Mouse (Mus musculus): ENCODE measurements at regions not wholly inside any gene's neighbourhood (a gene's known extent, or its start where the extent isn't known, plus 50 kb on each side); places are given as distances from the start of the nearest gene placed in this dataset.

- 10% methylated on average over 2 of the region's 2 CpGs for WGBS
- Histone ChIP-seq H3K36me3 (ENCODE audit: control insufficient read depth, insufficient read depth, low read length) (no peaks in the 10 kb centered on the region), H3K4me1 (ENCODE audit: control insufficient read depth, insufficient read depth, insufficient read length) (no peaks in the 10 kb centered on the region), H3K27me3 (ENCODE audit: control insufficient read depth, insufficient read depth, low read length) (no peaks in the 10 kb centered on the region), H3K4me3 (ENCODE audit: extremely low read depth, insufficient read depth, insufficient read length) (no peak overlapping the region), H3K27ac (ENCODE audit: insufficient read depth, low read length) (no peak overlapping the region)
- no peak for DNase-seq (ENCODE audit: low read depth in 1 of 2, low spot score in 2 of 2)
- TF ChIP-seq POLR2A (IDR thresholded peaks at IDR 0.05; ENCODE audit: low read depth, low read length) (no peak), CTCF (IDR thresholded peaks at IDR 0.05; ENCODE audit: extremely low read depth, insufficient read depth, insufficient read length, insufficient replicate concordance) (no peak)
These were observed 69.6 kb downstream of the Cetn3 start for GRCm38 (mm10) chr13:81852309-81852978.

- DNase-seq (ENCODE audit: low read depth in 1 of 2, low spot score in 2 of 2): no peak
- no peaks in the 10 kb centered on the region for H3K4me1 ChIP-seq (ENCODE audit: control insufficient read depth, insufficient read depth, insufficient read length)
- WGBS: 66% methylated on average over 4 of the region's 4 CpGs
- H3K27me3 ChIP-seq (ENCODE audit: control insufficient read depth, insufficient read depth, low read length): no peaks in the 10 kb centered on the region
- no peak for TF ChIP-seq POLR2A (IDR thresholded peaks at IDR 0.05; ENCODE audit: low read depth, low read length)
- TF ChIP-seq CTCF (IDR thresholded peaks at IDR 0.05; ENCODE audit: extremely low read depth, insufficient read depth, insufficient read length, insufficient replicate concordance): no peak
- no peak overlapping the region for H3K4me3 ChIP-seq (ENCODE audit: extremely low read depth, insufficient read depth, insufficient read length)
- no peaks in the 10 kb centered on the region for H3K36me3 ChIP-seq (ENCODE audit: control insufficient read depth, insufficient read depth, low read length)
- no peak overlapping the region for H3K27ac ChIP-seq (ENCODE audit: insufficient read depth, low read length)
These were observed 73.2 kb downstream of the Cetn3 start for GRCm38 (mm10) chr13:81856072-81856471.

- DNase-seq (ENCODE audit: low read depth in 1 of 2, low spot score in 2 of 2): no peak
- H3K27me3 ChIP-seq (ENCODE audit: control insufficient read depth, insufficient read depth, low read length): no peaks in the 10 kb centered on the region
- H3K27ac ChIP-seq (ENCODE audit: insufficient read depth, low read length): no peak overlapping the region
- 76% methylated on average over 4 of the region's 4 CpGs for WGBS
- H3K36me3 ChIP-seq (ENCODE audit: control insufficient read depth, insufficient read depth, low read length): no peaks in the 10 kb centered on the region
- TF ChIP-seq POLR2A (IDR thresholded peaks at IDR 0.05; ENCODE audit: low read depth, low read length) (no peak), CTCF (IDR thresholded peaks at IDR 0.05; ENCODE audit: extremely low read depth, insufficient read depth, insufficient read length, insufficient replicate concordance) (no peak)
- H3K4me1 ChIP-seq (ENCODE audit: control insufficient read depth, insufficient read depth, insufficient read length): no peaks in the 10 kb centered on the region
- H3K4me3 ChIP-seq (ENCODE audit: extremely low read depth, insufficient read depth, insufficient read length): no peak overlapping the region
These were observed 77.8 kb downstream of the Cetn3 start for GRCm38 (mm10) chr13:81860683-81861082.

GRCm38 (mm10) chr13:81861886-81862600, 79.2 kb downstream of the Cetn3 start:
- TF ChIP-seq POLR2A (IDR thresholded peaks at IDR 0.05; ENCODE audit: low read depth, low read length): no peak
- no peak for TF ChIP-seq CTCF (IDR thresholded peaks at IDR 0.05; ENCODE audit: extremely low read depth, insufficient read depth, insufficient read length, insufficient replicate concordance)
- DNase-seq (ENCODE audit: low read depth in 1 of 2, low spot score in 2 of 2): no peak
- WGBS: 81% methylated on average over 5 of the region's 5 CpGs
- no peak overlapping the region for H3K27ac ChIP-seq (ENCODE audit: insufficient read depth, low read length)
- H3K4me1 ChIP-seq (ENCODE audit: control insufficient read depth, insufficient read depth, insufficient read length): no peaks in the 10 kb centered on the region
- H3K27me3 ChIP-seq (ENCODE audit: control insufficient read depth, insufficient read depth, low read length): no peaks in the 10 kb centered on the region
- H3K4me3 ChIP-seq (ENCODE audit: extremely low read depth, insufficient read depth, insufficient read length): no peak overlapping the region
- no peaks in the 10 kb centered on the region for H3K36me3 ChIP-seq (ENCODE audit: control insufficient read depth, insufficient read depth, low read length)

- no peak for DNase-seq (ENCODE audit: low read depth in 1 of 2, low spot score in 2 of 2)
- H3K36me3 ChIP-seq (ENCODE audit: control insufficient read depth, insufficient read depth, low read length): no peaks in the 10 kb centered on the region
- no peak for TF ChIP-seq POLR2A (IDR thresholded peaks at IDR 0.05; ENCODE audit: low read depth, low read length)
- WGBS: 84% methylated on average over 9 of the region's 9 CpGs
- H3K27me3 ChIP-seq (ENCODE audit: control insufficient read depth, insufficient read depth, low read length): no peaks in the 10 kb centered on the region
- no peak overlapping the region for H3K4me3 ChIP-seq (ENCODE audit: extremely low read depth, insufficient read depth, insufficient read length)
- no peak overlapping the region for H3K27ac ChIP-seq (ENCODE audit: insufficient read depth, low read length)
- no peaks in the 10 kb centered on the region for H3K4me1 ChIP-seq (ENCODE audit: control insufficient read depth, insufficient read depth, insufficient read length)
These were observed 88.3 kb downstream of the Cetn3 start for GRCm38 (mm10) chr13:81871226-81871625.

- 72% methylated on average over 6 of the region's 6 CpGs for WGBS
- no peak for DNase-seq (ENCODE audit: low read depth in 1 of 2, low spot score in 2 of 2)
- no peaks in the 10 kb centered on the region for H3K4me1 ChIP-seq (ENCODE audit: control insufficient read depth, insufficient read depth, insufficient read length)
- no peak overlapping the region for H3K4me3 ChIP-seq (ENCODE audit: extremely low read depth, insufficient read depth, insufficient read length)
- H3K36me3 ChIP-seq (ENCODE audit: control insufficient read depth, insufficient read depth, low read length): no peaks in the 10 kb centered on the region
- H3K27me3 ChIP-seq (ENCODE audit: control insufficient read depth, insufficient read depth, low read length): no peaks in the 10 kb centered on the region
- no peak overlapping the region for H3K27ac ChIP-seq (ENCODE audit: insufficient read depth, low read length)
- TF ChIP-seq CTCF (IDR thresholded peaks at IDR 0.05; ENCODE audit: extremely low read depth, insufficient read depth, insufficient read length, insufficient replicate concordance) (no peak), POLR2A (IDR thresholded peaks at IDR 0.05; ENCODE audit: low read depth, low read length) (no peak)
These were observed 103.0 kb downstream of the Cetn3 start for GRCm38 (mm10) chr13:81885879-81886278.

- no peak for DNase-seq (ENCODE audit: low read depth in 1 of 2, low spot score in 2 of 2)
- Histone ChIP-seq H3K4me1 (ENCODE audit: control insufficient read depth, insufficient read depth, insufficient read length) (no peaks in the 10 kb centered on the region), H3K36me3 (ENCODE audit: control insufficient read depth, insufficient read depth, low read length) (no peaks in the 10 kb centered on the region), H3K4me3 (ENCODE audit: extremely low read depth, insufficient read depth, insufficient read length) (no peak overlapping the region), H3K27ac (ENCODE audit: insufficient read depth, low read length) (no peak overlapping the region), H3K27me3 (ENCODE audit: control insufficient read depth, insufficient read depth, low read length) (no peaks in the 10 kb centered on the region)
- TF ChIP-seq POLR2A (IDR thresholded peaks at IDR 0.05; ENCODE audit: low read depth, low read length) (no peak), CTCF (IDR thresholded peaks at IDR 0.05; ENCODE audit: extremely low read depth, insufficient read depth, insufficient read length, insufficient replicate concordance) (no peak)
- WGBS: 87% methylated on average over 4 of the region's 4 CpGs
These were observed 147.4 kb downstream of the Cetn3 start for GRCm38 (mm10) chr13:81930266-81930665.
